Mouse (Mus musculus) heart, embryonic 15.5 days (tissue): Measurements from ENCODE around the gene E330009J07Rik. TPM values are rescaled to one million over a fixed set of nuclear protein-coding genes. Genes with fewer than 3 reads are reported as not detected.

Experiments used
- ATAC-seq: fragments of 200-750 bp; cut with Nextera tagmentation; replicated peaks from 2 replicates; pipeline ENCODE4 v1.8.0; 2017; ENCODE audit warnings: low read depth, moderate TSS enrichment; ENCODE audit not compliant: insufficient number of reproducible peaks, insufficient read depth, low FRiP score
- H3K27ac ChIP-seq: fragments of 300-500 bp; sonication (generic); 2 replicates; pipeline ENCODE4 v1.5.1; 2015; ENCODE audit warnings: mild to moderate bottlenecking, inconsistent platforms
- H3K27me3 ChIP-seq: fragments of 300-500 bp; sonication (generic); 2 replicates; pipeline ENCODE4 v1.6.1; 2015; ENCODE audit warnings: inconsistent platforms
- H3K36me3 ChIP-seq: fragments of 300-500 bp; sonication (generic); 2 replicates; pipeline ENCODE4 v1.6.1; 2015; ENCODE audit warnings: mild to moderate bottlenecking, inconsistent platforms
- H3K4me1 ChIP-seq: fragments of 300-500 bp; sonication (generic); replicated peaks from 2 replicates; pipeline ENCODE4 v1.6.1; 2015; ENCODE audit warnings: inconsistent platforms
- H3K4me2 ChIP-seq: fragments of 300-500 bp; sonication (generic); 2 replicates; pipeline ENCODE4 v1.6.1; 2015; ENCODE audit warnings: inconsistent platforms, mild to moderate bottlenecking, moderate library complexity
- H3K4me3 ChIP-seq: fragments of 300-500 bp; sonication (generic); 2 replicates; pipeline ENCODE4 v1.5.1; 2015; ENCODE audit warnings: mild to moderate bottlenecking, inconsistent platforms
- H3K9ac ChIP-seq: fragments of 300-500 bp; sonication (generic); 2 replicates; pipeline ENCODE4 v1.6.1; 2015; ENCODE audit warnings: mild to moderate bottlenecking, inconsistent platforms
- H3K9me3 ChIP-seq: fragments of 300-500 bp; sonication (generic); replicated peaks from 2 replicates; pipeline ENCODE4 v1.6.1; 2016; ENCODE audit warnings: inconsistent platforms
- WGBS: fragments of 180-500 bp; shearing (Covaris S2); methylation state at CpG from one replicate; pipeline ENCODE4 v1.1.7; 2015; ENCODE audit warnings: mixed read lengths; 5-methylcytosine and 5-hydroxymethylcytosine counted together
- polyA plus RNA-seq: library from polyadenylated mRNA; unstranded; fragments of >200 nt; fragmentation: Nextera tagmentation; extraction: Ambion mirVana; gene quantifications from 2 replicates; pipeline ENCODE4 v1.2.1, GENCODE M21; 2015

E330009J07Rik gene
- polyA plus RNA-seq, 1 experiment from 2014 or later: 2.5 TPM

DNA sequence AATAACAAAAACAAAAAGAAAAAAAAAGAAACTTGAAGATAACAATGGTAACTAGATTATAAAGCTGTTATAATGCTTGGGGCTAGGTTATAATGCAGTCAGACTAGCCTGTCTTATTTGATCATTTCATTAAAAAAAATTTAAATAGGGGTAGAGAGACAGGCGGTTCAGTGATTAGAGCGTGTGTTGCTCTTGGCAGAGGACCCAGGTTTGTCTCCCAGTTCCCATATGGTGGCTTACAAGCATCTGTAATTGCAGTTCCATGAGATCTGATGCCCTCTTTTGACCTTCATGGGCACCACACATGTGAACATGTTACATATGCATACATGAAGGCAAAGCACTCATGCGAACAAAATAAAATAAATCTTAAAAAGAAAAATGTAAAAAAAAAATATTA lies 5.3 kb upstream of the E330009J07Rik start:
- peaks cover 4% of the 10 kb centered on the region for H3K4me1 ChIP-seq
- no peak overlapping the region for H3K27ac ChIP-seq
- no peak overlapping the region for H3K9ac ChIP-seq
- H3K4me2 ChIP-seq: no peak overlapping the region
- H3K9me3 ChIP-seq: no peaks in the 10 kb centered on the region
- no peaks in the 10 kb centered on the region for H3K36me3 ChIP-seq
- WGBS: 64% methylated on average over 3 of the region's 3 CpGs
- H3K27me3 ChIP-seq: peaks cover 25% of the 10 kb centered on the region
- no peak for ATAC-seq
- H3K4me3 ChIP-seq: no peak overlapping the region

DNA sequence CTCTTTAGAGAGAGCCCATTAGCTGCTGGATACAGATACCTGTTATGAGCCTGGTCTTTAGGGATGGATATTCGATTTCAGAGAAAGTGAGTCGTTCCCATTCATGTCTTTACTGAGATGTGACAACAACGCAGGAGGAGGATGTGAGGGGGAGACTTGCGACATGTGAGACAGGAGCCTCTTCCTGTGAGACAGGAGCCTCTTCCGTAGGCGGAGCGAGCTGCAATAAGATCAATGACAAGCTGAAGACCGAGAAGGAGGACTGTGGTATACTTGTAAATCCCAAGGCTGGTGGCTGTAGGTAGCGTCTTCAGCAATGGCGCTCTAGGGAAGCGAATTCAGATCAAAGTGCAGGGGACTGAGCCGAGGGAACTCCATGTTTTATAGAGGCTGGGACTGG lies 3.8 kb upstream of the E330009J07Rik start:
- H3K9me3 ChIP-seq: no peaks in the 10 kb centered on the region
- ATAC-seq: no peak
- H3K27me3 ChIP-seq: peaks cover 27% of the 10 kb centered on the region
- 31% methylated on average over 12 of the region's 12 CpGs for WGBS
- H3K36me3 ChIP-seq: no peaks in the 10 kb centered on the region
- H3K4me3 ChIP-seq: no peak overlapping the region
- H3K9ac ChIP-seq: no peak overlapping the region
- peak overlapping the region; percentile 16; the same call in 1 of the 2 replicates for H3K4me2 ChIP-seq
- H3K4me1 ChIP-seq: peaks cover 10% of the 10 kb centered on the region
- H3K27ac ChIP-seq: no peak overlapping the region

DNA sequence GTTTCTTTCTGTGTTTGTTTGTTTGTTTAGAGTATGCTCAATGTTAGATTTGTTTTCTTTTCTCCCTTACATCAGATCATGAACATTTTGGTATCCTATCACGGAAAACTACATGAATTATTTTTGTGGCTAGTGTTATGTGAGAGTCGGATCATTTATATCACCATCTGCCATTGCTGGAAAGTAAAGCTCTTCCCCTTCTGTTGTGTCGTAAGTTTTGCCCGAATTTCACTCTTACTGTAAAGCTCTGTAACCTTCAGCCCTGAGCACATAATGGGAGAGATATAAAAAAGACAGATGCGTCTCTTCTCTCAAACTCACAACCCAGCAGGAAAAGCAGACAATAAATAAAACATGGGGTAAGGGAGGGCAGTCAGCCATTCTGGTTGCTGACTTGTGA lies 3.0 kb upstream of the E330009J07Rik start, which contains the start of gene Wee2:
Gene Wee2 (plus strand): TSS at position 153 of the 400 bp plus-strand sequence.
- H3K27ac ChIP-seq: no peak within 1 kb of the TSS
- no peak within 1 kb of the TSS for H3K9ac ChIP-seq
- WGBS: 69% methylated on average over 5 of the region's 5 CpGs
- no peak within 1 kb of the TSS for H3K4me3 ChIP-seq
- ATAC-seq: no peak
- peak within 1 kb of the TSS; percentile 16; the same call in 1 of the 2 replicates for H3K4me2 ChIP-seq
- peaks cover 26% of the 10 kb centered on the region for H3K27me3 ChIP-seq
- peaks cover 11% of the 10 kb centered on the region for H3K4me1 ChIP-seq
- no peaks in the 10 kb centered on the region for H3K9me3 ChIP-seq
- H3K36me3 ChIP-seq: no peaks in the 10 kb centered on the region

DNA sequence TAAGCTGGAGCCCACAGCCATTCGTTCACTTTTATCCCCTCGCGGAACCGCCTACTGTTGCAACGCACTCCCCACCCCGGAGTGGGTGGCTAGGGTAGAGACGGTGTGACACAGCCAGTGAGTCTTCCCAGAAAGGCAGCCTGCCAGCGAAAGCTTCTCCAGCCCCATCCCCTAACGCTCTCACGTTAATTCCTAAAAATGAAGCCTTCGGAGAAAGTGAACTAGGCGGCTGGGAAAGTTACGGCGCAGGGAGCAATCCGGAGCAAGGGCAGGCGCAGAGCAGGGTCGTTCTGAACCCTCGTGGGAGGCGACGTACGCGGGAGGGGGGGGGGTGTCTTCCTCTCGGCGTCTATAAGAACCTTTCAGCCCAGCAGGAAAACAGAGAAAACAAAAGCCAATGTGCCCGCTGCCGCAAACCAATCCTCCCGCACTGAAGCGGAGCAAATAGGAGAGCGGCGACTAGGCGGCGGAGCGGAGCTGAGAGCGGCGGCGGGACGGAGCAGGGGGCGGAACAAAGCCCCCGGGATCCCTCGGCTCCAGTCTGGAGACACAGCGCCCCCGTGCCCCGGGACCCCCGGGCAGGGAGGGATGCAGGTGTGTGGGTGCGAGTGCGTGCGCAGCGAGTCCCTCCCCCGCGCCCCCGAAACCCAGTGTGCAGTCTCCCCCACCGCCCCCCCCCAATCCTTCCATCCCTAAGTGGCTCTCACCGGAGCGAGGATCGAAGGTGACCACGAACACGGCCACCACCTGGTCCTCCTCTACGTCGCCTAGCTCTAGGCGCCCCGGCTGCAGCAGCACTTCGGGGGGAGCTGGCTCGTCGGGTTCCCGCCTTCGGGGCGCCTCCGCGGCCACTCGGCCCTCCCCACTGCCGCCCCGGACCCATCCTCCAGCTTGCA lies 536 bp downstream of the E330009J07Rik start:
- no peaks in the 10 kb centered on the region for H3K36me3 ChIP-seq
- 0 out of 2 replicates have a peak, but pooled peaks cover 13% of the 10 kb centered on the region for H3K27me3 ChIP-seq
- H3K9ac ChIP-seq: peak overlapping the region; percentile 84
- peak; percentile 48; the same call in 1 of the 2 replicates for ATAC-seq
- H3K4me3 ChIP-seq: peak overlapping the region; percentile 90
- peak overlapping the region; percentile 99 for H3K4me2 ChIP-seq
- H3K9me3 ChIP-seq: no peaks in the 10 kb centered on the region
- under 1% methylated on average over 69 of the region's 72 CpGs for WGBS
- 0 out of 2 replicates have a peak overlapping the region, but pooled peaks have one; percentile 33 for H3K27ac ChIP-seq
- peaks cover 9% of the 10 kb centered on the region for H3K4me1 ChIP-seq

DNA sequence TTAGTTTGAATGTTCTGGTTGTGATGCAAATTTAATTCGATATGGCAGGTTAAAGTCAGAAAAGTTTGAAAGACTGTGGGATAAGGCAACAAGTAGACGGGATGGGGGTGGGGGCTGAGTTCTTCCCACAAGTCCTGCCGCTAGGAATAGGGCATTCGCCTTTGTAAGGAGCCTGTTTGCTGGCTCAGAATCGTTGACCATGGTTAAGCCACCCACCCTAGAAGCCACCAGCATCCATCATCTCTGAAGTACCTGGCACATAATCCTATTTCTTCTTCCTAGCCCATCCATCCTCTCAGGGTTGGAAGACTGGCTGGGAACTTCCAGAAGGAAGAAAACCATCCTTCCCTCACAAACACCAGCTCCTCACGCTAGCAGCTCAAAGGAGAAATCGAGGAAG lies 1.2 kb downstream of the E330009J07Rik start:
- Histone ChIP-seq H3K9ac (peak overlapping the region; percentile 84), H3K9me3 (no peaks in the 10 kb centered on the region), H3K36me3 (no peaks in the 10 kb centered on the region), H3K4me2 (peak overlapping the region; percentile 99), H3K4me1 (peaks cover 9% of the 10 kb centered on the region), H3K27ac (no peak overlapping the region), H3K4me3 (peak overlapping the region; percentile 90), H3K27me3 (0 out of 2 replicates have a peak, but pooled peaks cover 11% of the 10 kb centered on the region)
- WGBS: 19% methylated on average over 7 of the region's 7 CpGs
- ATAC-seq: no peak

DNA sequence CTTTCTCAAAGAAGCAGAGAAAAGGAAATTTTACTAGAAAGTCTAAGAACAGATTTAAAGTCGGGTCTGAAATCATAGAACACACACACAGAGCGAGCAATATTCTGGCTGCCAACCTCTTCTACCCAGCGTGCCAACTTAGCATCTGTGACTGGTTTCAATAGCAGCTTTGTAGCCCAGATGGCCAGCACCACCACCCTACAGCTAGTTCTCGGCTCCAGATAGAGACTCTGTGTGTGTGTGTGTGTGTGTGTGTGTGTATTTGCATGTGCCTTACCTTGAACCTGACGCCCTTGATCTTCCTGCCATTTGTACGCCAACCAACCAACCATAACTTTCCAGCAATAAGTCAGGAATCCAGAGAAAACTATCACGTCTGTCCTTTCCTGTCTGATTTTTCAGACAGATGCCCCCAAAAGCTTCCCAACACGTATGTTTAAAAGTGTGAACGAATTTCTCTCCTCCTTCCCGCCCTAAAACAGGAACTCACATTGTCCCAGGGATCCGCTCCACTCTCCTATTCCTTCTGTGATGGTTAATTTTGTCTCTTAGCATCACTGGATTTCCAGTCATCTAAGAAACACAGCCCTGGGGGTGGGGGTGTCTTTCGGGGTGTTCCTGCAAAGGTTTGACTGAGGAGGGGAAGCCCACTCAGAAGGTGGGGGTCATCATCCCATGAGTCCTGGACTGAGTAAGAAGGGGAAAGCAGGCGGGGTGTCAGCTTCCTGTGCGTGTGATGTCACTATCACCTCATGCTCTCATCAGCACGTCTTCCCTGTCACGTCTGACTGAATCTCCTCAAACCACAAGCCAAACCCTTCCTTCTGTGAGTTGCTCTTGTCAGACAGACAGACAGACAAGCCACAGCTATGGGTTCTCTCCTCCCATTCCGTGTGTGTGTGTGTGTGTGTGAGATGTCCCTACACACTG lies 3.3 kb downstream of the E330009J07Rik start:
- Histone ChIP-seq H3K9me3 (no peaks in the 10 kb centered on the region), H3K36me3 (no peaks in the 10 kb centered on the region), H3K4me3 (no peak overlapping the region), H3K4me2 (no peak overlapping the region), H3K4me1 (peaks cover 9% of the 10 kb centered on the region), H3K27me3 (0 out of 2 replicates have a peak, but pooled peaks cover 6% of the 10 kb centered on the region), H3K9ac (no peak overlapping the region), H3K27ac (no peak overlapping the region)
- WGBS: 80% methylated on average over 17 of the region's 17 CpGs
- ATAC-seq: no peak

DNA sequence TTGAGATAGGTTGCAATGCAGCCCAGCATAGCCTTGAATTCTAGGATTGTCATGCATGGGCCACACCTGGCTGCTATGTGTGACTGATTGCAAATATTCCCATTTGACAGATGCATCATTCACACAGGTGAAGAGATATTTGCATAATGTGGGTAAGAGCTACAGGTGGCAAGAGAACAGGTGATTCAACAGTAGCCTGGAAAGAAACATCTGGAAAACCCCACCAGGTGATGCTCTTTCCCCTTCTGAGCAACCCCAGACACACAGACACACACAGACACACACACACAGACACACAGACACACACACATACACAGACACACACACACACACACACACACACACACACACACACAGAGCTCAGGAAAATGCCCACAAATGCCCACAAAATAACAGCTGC lies 4.1 kb downstream of the E330009J07Rik start:
- Histone ChIP-seq H3K4me1 (peaks cover 9% of the 10 kb centered on the region), H3K27ac (no peak overlapping the region), H3K4me3 (no peak overlapping the region)

DNA sequence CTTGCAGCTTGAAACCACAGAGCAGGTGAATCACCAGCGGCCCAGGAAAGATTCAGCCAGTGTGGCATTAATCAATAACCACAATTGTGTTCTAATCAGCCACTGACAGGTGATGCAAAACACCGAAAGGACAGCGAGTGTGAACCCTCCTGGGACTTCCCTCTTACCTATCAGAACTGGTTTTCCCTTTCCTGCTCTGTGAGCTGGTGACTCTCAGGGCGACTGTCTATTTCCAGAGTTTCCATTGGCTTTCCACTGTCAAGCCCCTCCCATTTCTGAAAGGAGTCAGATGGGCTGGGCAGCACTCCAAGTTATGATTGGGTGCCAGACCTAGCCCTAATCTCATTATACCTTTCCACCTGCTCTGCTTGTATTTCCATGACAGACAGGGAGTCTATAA lies 4.6 kb downstream of the E330009J07Rik start:
- Histone ChIP-seq H3K4me1 (peaks cover 8% of the 10 kb centered on the region), H3K36me3 (no peaks in the 10 kb centered on the region), H3K4me3 (no peak overlapping the region), H3K27ac (no peak overlapping the region), H3K9me3 (no peaks in the 10 kb centered on the region), H3K27me3 (0 out of 2 replicates have a peak, but pooled peaks cover 6% of the 10 kb centered on the region), H3K4me2 (no peak overlapping the region), H3K9ac (no peak overlapping the region)
- WGBS: 59% methylated on average over 4 of the region's 4 CpGs
- no peak for ATAC-seq

More for the DNA sequence above, 4.1 kb downstream of the E330009J07Rik start:
- Histone ChIP-seq H3K36me3 (no peaks in the 10 kb centered on the region), H3K9me3 (no peaks in the 10 kb centered on the region), H3K27me3 (0 out of 2 replicates have a peak, but pooled peaks cover 6% of the 10 kb centered on the region), H3K4me2 (no peak overlapping the region), H3K9ac (no peak overlapping the region)
- ATAC-seq: no peak

DNA sequence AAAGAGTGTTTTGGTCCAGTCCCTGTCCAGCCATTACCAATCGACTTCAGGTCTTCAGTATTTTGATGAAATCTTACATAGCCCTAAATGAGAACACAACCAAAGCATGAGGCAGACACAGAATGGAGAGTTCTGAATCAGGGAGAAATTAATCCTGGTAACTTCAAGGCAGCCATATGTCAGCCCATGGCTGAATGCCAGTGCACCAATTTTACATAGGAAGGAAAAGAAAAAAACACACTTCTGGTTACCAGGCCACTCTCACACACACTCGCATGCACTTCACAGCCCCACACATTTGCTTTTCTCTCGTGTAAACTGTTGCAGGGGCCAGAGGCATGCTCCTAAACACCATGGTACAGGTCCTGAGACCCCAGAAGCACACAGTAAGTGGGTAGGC lies 5.1 kb downstream of the E330009J07Rik start:
- Histone ChIP-seq H3K27ac (no peak overlapping the region), H3K4me3 (no peak overlapping the region), H3K9ac (no peak overlapping the region), H3K36me3 (no peaks in the 10 kb centered on the region), H3K9me3 (no peaks in the 10 kb centered on the region), H3K4me2 (no peak overlapping the region), H3K27me3 (0 out of 2 replicates have a peak, but pooled peaks cover 6% of the 10 kb centered on the region), H3K4me1 (peaks cover 5% of the 10 kb centered on the region; the same call in 1 of the 2 replicates)
- WGBS: 66% methylated on average over 3 of the region's 3 CpGs
- no peak for ATAC-seq

DNA sequence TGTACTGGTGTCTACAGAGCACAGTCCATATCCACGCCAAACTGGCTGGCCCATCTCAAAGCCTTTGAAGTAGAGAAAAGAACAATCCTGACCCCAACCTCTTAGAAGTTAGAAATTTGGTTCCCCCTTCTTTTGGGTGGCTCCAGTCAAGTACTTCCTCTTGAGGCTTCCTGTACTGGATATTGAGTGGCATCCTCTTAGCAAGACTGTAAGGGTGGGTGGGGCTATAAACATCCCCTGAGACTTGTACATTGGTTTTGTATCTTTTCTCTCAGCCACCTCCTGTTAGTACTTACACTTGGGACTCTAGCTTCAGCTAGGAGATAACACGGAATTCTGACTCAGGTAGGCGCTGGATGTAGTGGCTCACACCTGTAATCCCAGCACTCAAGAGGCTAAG lies 5.7 kb downstream of the E330009J07Rik start:
- Histone ChIP-seq H3K27me3 (0 out of 2 replicates have a peak, but pooled peaks cover 6% of the 10 kb centered on the region), H3K4me2 (no peak overlapping the region), H3K27ac (no peak overlapping the region), H3K9ac (no peak overlapping the region), H3K36me3 (no peaks in the 10 kb centered on the region), H3K4me1 (peaks cover 5% of the 10 kb centered on the region; the same call in 1 of the 2 replicates), H3K9me3 (no peaks in the 10 kb centered on the region), H3K4me3 (no peak overlapping the region)
- no peak for ATAC-seq
- 78% methylated on average over 3 of the region's 3 CpGs for WGBS

DNA sequence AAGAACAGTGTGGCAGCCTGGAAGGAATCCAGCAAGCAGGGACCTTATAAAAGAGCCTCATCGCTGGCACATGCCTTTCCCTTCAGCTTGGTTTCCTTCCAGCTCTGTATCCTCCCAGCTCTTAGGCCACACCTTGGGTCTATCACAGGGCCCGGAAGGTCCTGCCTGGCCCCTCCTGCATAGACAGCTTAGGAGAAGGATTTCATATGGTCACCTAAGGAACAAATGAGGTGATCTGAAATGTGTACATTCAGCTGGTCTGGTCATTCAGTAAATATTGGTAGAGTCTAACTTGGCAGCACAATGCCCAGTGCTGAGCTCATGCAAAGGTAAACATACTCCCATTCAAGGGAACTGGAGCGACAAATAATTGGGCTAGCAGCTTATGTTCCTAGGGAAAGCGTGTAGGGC lies 6.4 kb downstream of the E330009J07Rik start:
- ATAC-seq: no peak
- 72% methylated on average over 4 of the region's 4 CpGs for WGBS
- H3K27me3 ChIP-seq: 0 out of 2 replicates have a peak, but pooled peaks cover under 1% of the 10 kb centered on the region
- H3K9me3 ChIP-seq: no peaks in the 10 kb centered on the region
- no peaks in the 10 kb centered on the region for H3K4me1 ChIP-seq
- H3K4me3 ChIP-seq: no peak overlapping the region
- no peak overlapping the region for H3K27ac ChIP-seq
- H3K9ac ChIP-seq: no peak overlapping the region
- no peak overlapping the region for H3K4me2 ChIP-seq
- no peaks in the 10 kb centered on the region for H3K36me3 ChIP-seq
